Comparison of ENCODE assay signal across 19 mouse cellular contexts in genomic region chr11:44564940-44565339, GRCm38 (mm10).
"Had no signal": no experiment of that assay in that cellular context is flagged by ENCODE, and none has a peak within 500 bp of the region (broad histone marks: within the 10 kb centered on the region; RNA-seq: fewer than 3 reads in every experiment).

No protein-coding gene starts in this region.

- H3K27me3 ChIP-seq: limb, embryonic 13.5 days; limb, embryonic 15.5 days; liver, embryonic 13.5 days; liver, embryonic 15.5 days; midbrain, embryonic 12.5 days; neural tube, embryonic 12.5 days had no signal

- H3K4me1 ChIP-seq: liver, embryonic 13.5 days; liver, embryonic 15.5 days; midbrain, embryonic 10.5 days; midbrain, embryonic 12.5 days; neural tube, embryonic 12.5 days had no signal

- H3K9ac ChIP-seq: limb, embryonic 13.5 days; limb, embryonic 15.5 days; liver, embryonic 13.5 days; liver, embryonic 15.5 days; midbrain, embryonic 12.5 days; neural tube, embryonic 12.5 days had no signal

- H3K4me2 ChIP-seq: limb, embryonic 13.5 days; limb, embryonic 15.5 days; liver, embryonic 11.5 days; liver, embryonic 13.5 days; liver, embryonic 15.5 days; midbrain, embryonic 12.5 days; neural tube, embryonic 12.5 days had no signal

- DNase-seq: liver, embryonic 13.5 days; lung, postnatal 14 days; midbrain, embryonic 14.5 days; retina, postnatal 1 day; right cerebral cortex, adult 18-20 months; right cerebral cortex, postnatal 25 days; right cerebral cortex, postnatal 4 days; spleen, adult 18-20 months; thymus, adult 18-20 months; thymus, postnatal 14 days; thymus, postnatal 36 days had no signal

- H3K27ac ChIP-seq: limb, embryonic 13.5 days; limb, embryonic 15.5 days; liver, embryonic 13.5 days; liver, embryonic 15.5 days; midbrain, embryonic 10.5 days; midbrain, embryonic 12.5 days; neural tube, embryonic 12.5 days had no signal

- ATAC-seq: midbrain, embryonic 16.5 days had no signal

- H3K9me3 ChIP-seq: limb, embryonic 15.5 days; liver, embryonic 13.5 days; liver, embryonic 15.5 days had no signal

- H3K4me3 ChIP-seq: limb, embryonic 13.5 days; limb, embryonic 15.5 days; liver, embryonic 13.5 days; liver, embryonic 15.5 days; midbrain, embryonic 10.5 days; midbrain, embryonic 12.5 days; neural tube, embryonic 12.5 days had no signal
